ENCODE assay signal across 9 mouse cellular contexts in genomic region chr7:44655504-44655903, GRCm38 (mm10). TPM values are rescaled to one million over a fixed set of nuclear protein-coding genes. Genes with fewer than 3 reads are reported as not detected.
DNase-seq lines count a peak whose midpoint lies in the region; ATAC-seq and TF ChIP-seq lines count a peak whose summit lies in the region.
"Had no signal": no experiment of that assay in that cellular context is flagged by ENCODE, and none has a peak within 500 bp of the region (broad histone marks: within the 10 kb centered on the region; RNA-seq: fewer than 3 reads in every experiment).

No protein-coding gene starts in this region.

- 15% methylated on average over 8 of the region's 8 CpGs for WGBS in forebrain, embryonic 11.5 days
- WGBS in forebrain, embryonic 13.5 days = 13% methylated on average over 8 of the region's 8 CpGs
- 16% methylated on average over 8 of the region's 8 CpGs for WGBS in midbrain, embryonic 11.5 days
- 20% methylated on average over 8 of the region's 8 CpGs for WGBS in midbrain, embryonic 16.5 days
- 13% methylated on average over 8 of the region's 8 CpGs for WGBS in lung, embryonic 14.5 days

- H3K4me1 ChIP-seq in forebrain, embryonic 11.5 days (replicated peaks; ENCODE audit: control insufficient read depth, insufficient read depth, low read length) = no peaks in the 10 kb centered on the region
- no peaks in the 10 kb centered on the region for H3K4me1 ChIP-seq in forebrain, embryonic 13.5 days
- no peaks in the 10 kb centered on the region for H3K4me1 ChIP-seq in midbrain, embryonic 11.5 days (ENCODE audit: control insufficient read depth, insufficient read depth, low read length)
- no peaks in the 10 kb centered on the region for H3K4me1 ChIP-seq in midbrain, embryonic 16.5 days (ENCODE audit: control insufficient read depth, insufficient read depth, low read length)
- H3K4me1 ChIP-seq in bone marrow macrophage, adult 2 months (ENCODE audit: control insufficient read depth, insufficient read depth, low read length) = no peaks in the 10 kb centered on the region
- no peaks in the 10 kb centered on the region for H3K4me1 ChIP-seq in lung, embryonic 14.5 days (ENCODE audit: insufficient read depth)

- peak; percentile 80 for DNase-seq in forebrain, embryonic 11.5 days (ENCODE audit: low spot score)
- peak; percentile 93 for DNase-seq in midbrain, embryonic 11.5 days (ENCODE audit: low spot score, missing footprints)
- peak; percentile 73 for DNase-seq in lung, embryonic 14.5 days
- peak; percentile 56 to 84 for DNase-seq in spleen, postnatal 4 days (ENCODE audit: low spot score in 2 of 2)

- no peaks in the 10 kb centered on the region for H3K27me3 ChIP-seq in forebrain, embryonic 11.5 days (ENCODE audit: control insufficient read depth, insufficient read depth, low read length)
- H3K27me3 ChIP-seq in forebrain, embryonic 13.5 days = no peaks in the 10 kb centered on the region
- no peaks in the 10 kb centered on the region for H3K27me3 ChIP-seq in midbrain, embryonic 11.5 days (ENCODE audit: control insufficient read depth, insufficient read depth, low read length)
- peaks cover 3% of the 10 kb centered on the region; the same call in 1 of the 2 replicates for H3K27me3 ChIP-seq in midbrain, embryonic 16.5 days (ENCODE audit: control insufficient read depth, insufficient read depth, low read depth, low read length)
- no peaks in the 10 kb centered on the region for H3K27me3 ChIP-seq in lung, embryonic 14.5 days (ENCODE audit: insufficient read depth, low read length)

- H3K27ac ChIP-seq in forebrain, embryonic 11.5 days (ENCODE audit: low read depth, low read length) = no peak overlapping the region
- H3K27ac ChIP-seq in forebrain, embryonic 13.5 days = no peak overlapping the region
- H3K27ac ChIP-seq in midbrain, embryonic 11.5 days (ENCODE audit: low read depth, low read length) = no peak overlapping the region
- no peak overlapping the region for H3K27ac ChIP-seq in midbrain, embryonic 16.5 days (ENCODE audit: low read length)
- no peak overlapping the region for H3K27ac ChIP-seq in bone marrow macrophage, adult 2 months (ENCODE audit: insufficient read depth, low read depth, low read length)
- no peak overlapping the region for H3K27ac ChIP-seq in lung, embryonic 14.5 days (ENCODE audit: low read depth)

- H3K9ac ChIP-seq in forebrain, embryonic 11.5 days (ENCODE audit: low read length) = no peak overlapping the region
- H3K9ac ChIP-seq in forebrain, embryonic 13.5 days = no peak overlapping the region
- no peak overlapping the region for H3K9ac ChIP-seq in midbrain, embryonic 11.5 days (ENCODE audit: low read length)
- H3K9ac ChIP-seq in midbrain, embryonic 16.5 days (ENCODE audit: low read depth, low read length) = no peak overlapping the region
- no peak overlapping the region for H3K9ac ChIP-seq in lung, embryonic 14.5 days

- H3K4me2 ChIP-seq in forebrain, embryonic 11.5 days (ENCODE audit: low read depth, low read length, severe bottlenecking) = no peak overlapping the region
- no peak overlapping the region for H3K4me2 ChIP-seq in forebrain, embryonic 13.5 days
- H3K4me2 ChIP-seq in midbrain, embryonic 11.5 days = no peak overlapping the region
- no peak overlapping the region for H3K4me2 ChIP-seq in midbrain, embryonic 16.5 days (ENCODE audit: low read length)
- no peak overlapping the region for H3K4me2 ChIP-seq in lung, embryonic 14.5 days

- peak; percentile 62 for TF ChIP-seq CTCF in bone marrow macrophage, adult 2 months (IDR thresholded peaks at IDR 0.05; ENCODE audit: low read depth, low read length)
- TF ChIP-seq CTCF in lung, embryonic 14.5 days (IDR thresholded peaks at IDR 0.05; ENCODE audit: low read depth) = peak; percentile 75

- no peaks in the 10 kb centered on the region for H3K9me3 ChIP-seq in forebrain, embryonic 11.5 days (ENCODE audit: control insufficient read depth, low read length)
- no peaks in the 10 kb centered on the region for H3K9me3 ChIP-seq in forebrain, embryonic 13.5 days (replicated peaks)
- no peaks in the 10 kb centered on the region for H3K9me3 ChIP-seq in midbrain, embryonic 11.5 days (ENCODE audit: control insufficient read depth, low read length)
- no peaks in the 10 kb centered on the region for H3K9me3 ChIP-seq in midbrain, embryonic 16.5 days (replicated peaks; ENCODE audit: control insufficient read depth, low read length, poor library complexity, severe bottlenecking)
- H3K9me3 ChIP-seq in lung, embryonic 14.5 days (ENCODE audit: low read depth, low read length) = no peaks in the 10 kb centered on the region

- no peaks in the 10 kb centered on the region for H3K36me3 ChIP-seq in forebrain, embryonic 11.5 days (ENCODE audit: control insufficient read depth, insufficient read depth, low read length)
- H3K36me3 ChIP-seq in forebrain, embryonic 13.5 days (ENCODE audit: poor library complexity, severe bottlenecking) = no peaks in the 10 kb centered on the region
- no peaks in the 10 kb centered on the region for H3K36me3 ChIP-seq in midbrain, embryonic 11.5 days (ENCODE audit: control insufficient read depth, insufficient read depth, low read length)
- no peaks in the 10 kb centered on the region for H3K36me3 ChIP-seq in midbrain, embryonic 16.5 days (ENCODE audit: control insufficient read depth, insufficient read depth, low read length)
- peaks cover 3% of the 10 kb centered on the region; the same call in 1 of the 2 replicates for H3K36me3 ChIP-seq in lung, embryonic 14.5 days (ENCODE audit: insufficient read depth)

- H3K4me3 ChIP-seq in forebrain, embryonic 11.5 days (ENCODE audit: low read depth, low read length) = no peak overlapping the region
- H3K4me3 ChIP-seq in forebrain, embryonic 13.5 days = no peak overlapping the region
- no peak overlapping the region for H3K4me3 ChIP-seq in midbrain, embryonic 11.5 days (ENCODE audit: low read depth, low read length)
- no peak overlapping the region for H3K4me3 ChIP-seq in midbrain, embryonic 16.5 days (ENCODE audit: low read depth, low read length)
- no peak overlapping the region for H3K4me3 ChIP-seq in bone marrow macrophage, adult 2 months (ENCODE audit: insufficient read depth, low read length)
- H3K4me3 ChIP-seq in lung, embryonic 14.5 days (ENCODE audit: low read depth, low read length) = no peak overlapping the region

- TF ChIP-seq POLR2A in bone marrow macrophage, adult 2 months (IDR thresholded peaks at IDR 0.05; ENCODE audit: borderline replicate concordance, low read depth, low read length) = no peak

- ATAC-seq in forebrain, embryonic 11.5 days (replicated peaks; ENCODE audit: low FRiP score) = no peak
- no peak for ATAC-seq in forebrain, embryonic 13.5 days
- ATAC-seq in midbrain, embryonic 11.5 days (ENCODE audit: low FRiP score) = no peak
- no peak for ATAC-seq in midbrain, embryonic 16.5 days
- peak; percentile 79; the same call in 1 of the 2 replicates for ATAC-seq in erythroblast, adult 5-6 weeks (replicated peaks; ENCODE audit: low FRiP score, poor library complexity, severe bottlenecking)
- ATAC-seq in lung, embryonic 14.5 days (ENCODE audit: insufficient read depth) = no peak

RNA-seq across cellular contexts. Expression of gene Myh14, which starts 15.1 kb away (rescaled TPM):
- 1.7 and 2.6 TPM in 2 replicates for polyA plus RNA-seq in forebrain, embryonic 11.5 days (2014; fragmentation: Nextera tagmentation; extraction: Ambion mirVana)
- polyA plus RNA-seq in forebrain, embryonic 13.5 days (2015; fragmentation: Nextera tagmentation; extraction: Ambion mirVana) = 0.49 and 0.84 TPM in 2 replicates
- 1.1 and 1.3 TPM in 2 replicates for polyA plus RNA-seq in midbrain, embryonic 11.5 days (2014; fragmentation: Nextera tagmentation; extraction: Ambion mirVana)
- polyA plus RNA-seq in midbrain, embryonic 16.5 days (2015; fragmentation: Nextera tagmentation; extraction: Ambion mirVana) = 2.9 and 3.3 TPM in 2 replicates
- polyA plus RNA-seq in bone marrow macrophage, adult 2 months (2012; ENCODE audit: insufficient read depth, insufficient read length, missing spikeins) = not detected in 2 replicates
- total RNA-seq in erythroblast, adult 5-6 weeks (2015; ENCODE audit: low replicate concordance) = not detected in 2 replicates
- not detected in 2 replicates for total RNA-seq in erythroblast, adult 5-6 weeks (2017; ENCODE audit: low replicate concordance)
- 33.6 and 37.3 TPM in 2 replicates for polyA plus RNA-seq in lung, embryonic 14.5 days (2014; fragmentation: Nextera tagmentation; extraction: Ambion mirVana)

RNA-seq across cellular contexts. Expression of gene Izumo2, which starts 53.0 kb away (rescaled TPM):
- polyA plus RNA-seq in forebrain, embryonic 11.5 days (2014; fragmentation: Nextera tagmentation; extraction: Ambion mirVana) = not detected in 2 replicates
- not detected in 2 replicates for polyA plus RNA-seq in forebrain, embryonic 13.5 days (2015; fragmentation: Nextera tagmentation; extraction: Ambion mirVana)
- polyA plus RNA-seq in midbrain, embryonic 11.5 days (2014; fragmentation: Nextera tagmentation; extraction: Ambion mirVana) = not detected in 2 replicates
- polyA plus RNA-seq in midbrain, embryonic 16.5 days (2015; fragmentation: Nextera tagmentation; extraction: Ambion mirVana) = not detected in 2 replicates
- polyA plus RNA-seq in bone marrow macrophage, adult 2 months (2012; ENCODE audit: insufficient read depth, insufficient read length, missing spikeins) = not detected in 2 replicates
- not detected in 2 replicates for total RNA-seq in erythroblast, adult 5-6 weeks (2015; ENCODE audit: low replicate concordance)
- not detected in 2 replicates for total RNA-seq in erythroblast, adult 5-6 weeks (2017; ENCODE audit: low replicate concordance)
- not detected in 2 replicates for polyA plus RNA-seq in lung, embryonic 14.5 days (2014; fragmentation: Nextera tagmentation; extraction: Ambion mirVana)
- total RNA-seq: left cerebral cortex, adult 8-10 months had no signal
